ENCODE assay signal across 8 mouse cellular contexts in genomic region chr3:69319061-69319720, GRCm38 (mm10). TPM values are rescaled to one million over a fixed set of nuclear protein-coding genes. Genes with fewer than 3 reads are reported as not detected.
DNase-seq lines count a peak whose midpoint lies in the region; ATAC-seq lines count a peak whose summit lies in the region.

No protein-coding gene starts in this region.

- H3K4me3 ChIP-seq in heart, embryonic 15.5 days: peak overlapping the region; percentile 72
- peak overlapping the region; percentile 84 for H3K4me3 ChIP-seq in hindbrain, embryonic 15.5 days
- peak overlapping the region; percentile 82 for H3K4me3 ChIP-seq in midbrain, embryonic 13.5 days (replicated peaks)

- 75% methylated on average over 6 of the region's 6 CpGs for WGBS in heart, embryonic 15.5 days
- WGBS in hindbrain, embryonic 15.5 days: 76% methylated on average over 6 of the region's 6 CpGs
- WGBS in midbrain, embryonic 13.5 days: 85% methylated on average over 6 of the region's 6 CpGs

- DNase-seq in heart, adult 8-10 months (ENCODE audit: low spot score): no peak
- DNase-seq in c-Kit-positive CD71-positive TER-119-negative erythroid progenitor cells, embryonic 14.5 days (ENCODE audit: low read depth): peak; percentile 64
- no peak for DNase-seq in gastrocnemius, postnatal 25 days
- no peak for DNase-seq in gastrocnemius, postnatal 10 days
- no peak for DNase-seq in urinary bladder, postnatal 4 days (ENCODE audit: low spot score in 2 of 2)

- H3K27ac ChIP-seq in heart, embryonic 15.5 days: peak overlapping the region; percentile 54; the same call in 1 of the 2 replicates
- no peak overlapping the region for H3K27ac ChIP-seq in hindbrain, embryonic 15.5 days (replicated peaks)
- H3K27ac ChIP-seq in midbrain, embryonic 13.5 days: no peak overlapping the region

- no peak for ATAC-seq in heart, embryonic 15.5 days (replicated peaks; ENCODE audit: insufficient number of reproducible peaks, insufficient read depth, low FRiP score, low read depth)
- no peak for ATAC-seq in hindbrain, embryonic 15.5 days (ENCODE audit: low FRiP score, low read depth)
- no peak for ATAC-seq in midbrain, embryonic 13.5 days

- no peaks in the 10 kb centered on the region for H3K36me3 ChIP-seq in heart, embryonic 15.5 days
- no peaks in the 10 kb centered on the region for H3K36me3 ChIP-seq in hindbrain, embryonic 15.5 days
- no peaks in the 10 kb centered on the region for H3K36me3 ChIP-seq in midbrain, embryonic 13.5 days

- peak overlapping the region; percentile 81 for H3K9ac ChIP-seq in heart, embryonic 15.5 days
- H3K9ac ChIP-seq in hindbrain, embryonic 15.5 days: peak overlapping the region; percentile 69; the same call in 1 of the 2 replicates
- H3K9ac ChIP-seq in midbrain, embryonic 13.5 days (replicated peaks): peak overlapping the region; percentile 93

- peak overlapping the region; percentile 95 for H3K4me2 ChIP-seq in heart, embryonic 15.5 days
- peak overlapping the region; percentile 91 for H3K4me2 ChIP-seq in hindbrain, embryonic 15.5 days
- H3K4me2 ChIP-seq in midbrain, embryonic 13.5 days (replicated peaks): peak overlapping the region; percentile 84

- H3K27me3 ChIP-seq in heart, embryonic 15.5 days: peaks cover 4% of the 10 kb centered on the region; the same call in 1 of the 2 replicates
- H3K27me3 ChIP-seq in hindbrain, embryonic 15.5 days: no peaks in the 10 kb centered on the region
- H3K27me3 ChIP-seq in midbrain, embryonic 13.5 days: no peaks in the 10 kb centered on the region

- peaks cover 20% of the 10 kb centered on the region for H3K4me1 ChIP-seq in heart, embryonic 15.5 days (replicated peaks)
- H3K4me1 ChIP-seq in hindbrain, embryonic 15.5 days (replicated peaks): peaks cover 35% of the 10 kb centered on the region
- peaks cover 46% of the 10 kb centered on the region for H3K4me1 ChIP-seq in midbrain, embryonic 13.5 days (replicated peaks)

- H3K9me3 ChIP-seq in heart, embryonic 15.5 days (replicated peaks): no peaks in the 10 kb centered on the region
- H3K9me3 ChIP-seq in hindbrain, embryonic 15.5 days: no peaks in the 10 kb centered on the region
- H3K9me3 ChIP-seq in midbrain, embryonic 13.5 days: no peaks in the 10 kb centered on the region

RNA-seq across cellular contexts. Expression of gene Ppm1l, which starts 2.5 kb away (rescaled TPM):
- polyA plus RNA-seq in heart, embryonic 15.5 days (2015; fragmentation: Nextera tagmentation; extraction: Ambion mirVana): 8.5 and 9.4 TPM in 2 replicates
- 10 to 100 TPM; 27.1 to 35.0 (median 31.1) TPM for total RNA-seq in heart, adult 8-10 months (2022)
- polyA plus RNA-seq in hindbrain, embryonic 15.5 days (2015; fragmentation: Nextera tagmentation; extraction: Ambion mirVana): 21.5 and 22.5 TPM in 2 replicates
- polyA plus RNA-seq in midbrain, embryonic 13.5 days (2015; fragmentation: Nextera tagmentation; extraction: Ambion mirVana): 20.9 and 23.8 TPM in 2 replicates
- total RNA-seq in gastrocnemius, postnatal 25 days (2021): 10 to 100 TPM; 45.9 to 60.4 TPM
- 10 to 100 TPM; 35.7 to 38.6 TPM for total RNA-seq in gastrocnemius, postnatal 10 days (2021)
